Mouse (Mus musculus) megakaryocyte, embryonic 14.5 days (primary cell): ENCODE results near the gene Ffar1.

Experiments
- FLI1 ChIP-seq: IDR thresholded peaks from 2 replicates; pipeline ENCODE4 v1.6.1; 2012; ENCODE audit warnings: low read length, inconsistent platforms, mixed read lengths
- GATA1 ChIP-seq: IDR thresholded peaks from 3 replicates; pipeline ENCODE4 v1.6.1; 2012; ENCODE audit warnings: mixed read lengths, low read length, inconsistent platforms, borderline replicate concordance

GRCm38 (mm10) chr7:30810319-30810718, 51.0 kb downstream of the Ffar1 start:
- no peak for TF ChIP-seq FLI1
- TF ChIP-seq GATA1: no peak
